Mouse (Mus musculus): Measurements from ENCODE around the gene Aarsd1. TPM values are rescaled to one million over a fixed set of nuclear protein-coding genes. Genes with fewer than 3 reads are reported as not detected.
A peak's percentile ranks its signal among the peaks of the same experiment; 100 is the strongest.
"Not testable (repeated sequence)": the region's sequence is repeated elsewhere in the genome, so short reads cannot be mapped to it uniquely, and the experiment has no call there.

Aarsd1 gene
- 20.2 and 30.5 TPM in 2 replicates for polyA plus RNA-seq (2012; ENCODE audit: insufficient read depth, insufficient read length, missing spikeins)

DNA sequence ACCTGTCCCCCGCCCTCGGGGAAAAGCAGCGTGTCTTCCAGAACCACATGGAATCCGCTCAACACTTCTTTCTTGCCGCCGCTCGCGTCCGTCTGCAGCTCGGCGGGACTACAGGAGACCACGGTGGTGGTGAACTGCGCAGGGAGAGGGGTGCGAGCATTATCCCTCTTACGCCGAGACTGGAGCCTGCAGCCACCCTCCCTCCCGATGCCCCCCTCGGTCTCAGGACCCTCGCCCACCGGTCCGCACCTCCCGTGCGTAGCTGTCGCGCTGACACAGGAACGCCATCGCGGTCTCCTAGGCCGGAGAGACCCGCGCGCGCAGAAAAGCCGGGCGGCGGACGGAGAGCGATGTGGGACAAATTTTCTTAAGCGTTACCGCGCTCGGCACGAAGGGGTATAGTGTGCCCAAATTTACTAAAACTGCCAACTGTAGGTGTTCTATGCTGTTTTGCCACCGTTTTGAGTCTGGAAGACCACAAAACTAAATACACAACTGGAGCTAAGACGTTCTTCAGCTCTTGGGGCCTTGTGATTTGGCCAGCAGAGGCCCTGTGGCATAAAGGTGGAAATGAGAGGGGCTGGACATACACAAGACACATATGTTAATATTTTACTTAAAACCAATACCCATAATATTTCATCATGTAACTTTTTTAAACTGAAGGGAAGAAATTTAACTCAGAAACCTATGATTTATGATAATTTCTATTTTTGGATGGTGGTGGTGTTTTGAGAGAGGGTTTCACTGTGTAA, at the start of gene Aarsd1:
Gene Aarsd1, minus strand, starts transcription at position 515 of the 755 bp plus-strand sequence.
- peak within 1 kb of the TSS; percentile 94 for H3K27ac ChIP-seq (replicated peaks; ENCODE audit: low read depth, low read length)
- H3K4me3 ChIP-seq (ENCODE audit: insufficient read depth, low read depth, low read length) = peak within 1 kb of the TSS; percentile 97
- H3K4me1 ChIP-seq (ENCODE audit: control insufficient read depth, insufficient read depth, insufficient read length, low read length) = no peaks in the 10 kb centered on the region

GRCm38 (mm10) chr11:101466552-101466950, 49.1 kb upstream of the Aarsd1 start:
- 0 out of 2 replicates have a peak overlapping the region, but pooled peaks have one; percentile 91 for H3K4me3 ChIP-seq (ENCODE audit: insufficient read depth, low read depth, low read length)
- H3K27ac ChIP-seq (replicated peaks; ENCODE audit: low read depth, low read length); H3K4me1 ChIP-seq (ENCODE audit: control insufficient read depth, insufficient read depth, insufficient read length, low read length): not testable (repeated sequence)

DNA sequence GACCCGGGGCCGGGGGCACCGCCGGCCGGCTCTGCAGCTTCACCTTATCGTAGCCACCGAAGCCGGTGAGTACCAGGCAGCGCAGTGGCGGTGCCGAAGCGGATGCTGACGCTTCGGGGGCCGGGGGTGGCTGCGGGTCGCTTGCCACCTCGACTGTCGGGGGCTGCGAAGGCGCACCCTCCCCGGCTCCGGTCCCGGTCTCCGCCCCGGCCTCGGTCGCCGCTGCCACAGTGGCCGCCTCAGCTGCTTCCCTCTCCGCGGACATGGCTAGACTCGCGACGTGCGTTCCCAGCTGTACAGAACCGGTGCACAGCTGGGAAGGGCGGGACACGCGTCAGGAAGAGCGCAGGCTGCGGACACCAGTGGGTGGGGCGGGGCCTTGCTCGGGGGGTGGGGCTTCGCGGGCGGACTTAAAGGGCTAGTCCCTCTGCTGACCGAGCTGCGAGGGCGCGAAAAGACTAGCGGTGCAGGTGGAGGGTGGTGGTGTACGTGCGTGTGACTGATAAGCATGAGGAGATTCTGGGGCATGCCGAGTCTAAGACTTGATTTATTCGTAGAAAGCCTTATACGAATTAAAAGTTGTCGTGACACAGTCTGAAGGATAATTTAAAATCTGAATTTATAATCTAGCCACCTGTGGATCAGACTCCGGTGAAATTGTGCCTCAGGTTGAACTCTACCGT, 48.6 kb upstream of the Aarsd1 start, which contains the start of gene Vat1:
Gene Vat1, minus strand, starts transcription at position 362 of the 683 bp plus-strand sequence.
- peaks cover 8% of the 10 kb centered on the region; the same call in 1 of the 2 replicates for H3K4me1 ChIP-seq (ENCODE audit: control insufficient read depth, insufficient read depth, insufficient read length, low read length)
- H3K27ac ChIP-seq (replicated peaks; ENCODE audit: low read depth, low read length) = peak within 1 kb of the TSS; percentile 88
- H3K4me3 ChIP-seq (ENCODE audit: insufficient read depth, low read depth, low read length) = peak within 1 kb of the TSS; percentile 91

DNA sequence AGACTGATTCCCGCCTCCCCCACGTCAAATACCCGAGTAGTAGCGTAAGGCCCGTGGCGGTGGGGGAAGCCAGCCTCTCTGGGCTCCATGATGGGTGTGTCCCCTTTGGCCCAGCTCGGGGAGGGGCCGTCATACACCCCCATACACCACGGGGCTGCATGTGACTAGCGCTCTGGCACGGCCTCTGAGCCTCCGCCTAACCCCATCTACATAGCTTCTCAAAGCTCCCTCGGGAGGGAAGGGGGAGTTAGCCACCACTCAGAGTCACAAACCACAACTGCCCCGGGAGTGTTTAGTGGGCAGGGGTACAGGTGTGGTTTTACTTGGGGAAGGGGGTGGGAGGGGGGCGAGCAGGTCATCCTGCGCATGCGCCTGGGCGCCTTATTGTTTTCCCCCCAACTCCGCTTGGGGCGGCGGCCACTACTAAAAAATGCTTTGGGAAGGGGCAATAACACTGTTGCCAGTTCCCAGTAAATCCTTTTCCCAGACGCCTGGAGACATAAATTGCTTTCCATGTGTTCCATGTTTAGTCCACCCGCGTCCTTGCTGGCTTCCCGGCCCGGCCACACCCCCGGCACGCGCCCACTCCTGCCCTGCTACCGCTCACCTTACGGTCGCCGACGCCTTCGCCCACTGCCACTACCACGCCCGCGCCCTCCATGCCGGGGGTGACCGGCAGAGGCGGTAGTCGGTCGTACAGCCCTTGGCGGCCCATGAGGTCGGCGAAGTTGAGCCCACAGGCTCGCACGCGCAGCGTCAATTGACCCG, 47.9 kb upstream of the Aarsd1 start:
- H3K4me1 ChIP-seq (ENCODE audit: control insufficient read depth, insufficient read depth, insufficient read length, low read length) = peaks cover 8% of the 10 kb centered on the region; the same call in 1 of the 2 replicates
- peak overlapping the region; percentile 88 for H3K27ac ChIP-seq (replicated peaks; ENCODE audit: low read depth, low read length)
- H3K4me3 ChIP-seq (ENCODE audit: insufficient read depth, low read depth, low read length) = peak overlapping the region; percentile 91

DNA sequence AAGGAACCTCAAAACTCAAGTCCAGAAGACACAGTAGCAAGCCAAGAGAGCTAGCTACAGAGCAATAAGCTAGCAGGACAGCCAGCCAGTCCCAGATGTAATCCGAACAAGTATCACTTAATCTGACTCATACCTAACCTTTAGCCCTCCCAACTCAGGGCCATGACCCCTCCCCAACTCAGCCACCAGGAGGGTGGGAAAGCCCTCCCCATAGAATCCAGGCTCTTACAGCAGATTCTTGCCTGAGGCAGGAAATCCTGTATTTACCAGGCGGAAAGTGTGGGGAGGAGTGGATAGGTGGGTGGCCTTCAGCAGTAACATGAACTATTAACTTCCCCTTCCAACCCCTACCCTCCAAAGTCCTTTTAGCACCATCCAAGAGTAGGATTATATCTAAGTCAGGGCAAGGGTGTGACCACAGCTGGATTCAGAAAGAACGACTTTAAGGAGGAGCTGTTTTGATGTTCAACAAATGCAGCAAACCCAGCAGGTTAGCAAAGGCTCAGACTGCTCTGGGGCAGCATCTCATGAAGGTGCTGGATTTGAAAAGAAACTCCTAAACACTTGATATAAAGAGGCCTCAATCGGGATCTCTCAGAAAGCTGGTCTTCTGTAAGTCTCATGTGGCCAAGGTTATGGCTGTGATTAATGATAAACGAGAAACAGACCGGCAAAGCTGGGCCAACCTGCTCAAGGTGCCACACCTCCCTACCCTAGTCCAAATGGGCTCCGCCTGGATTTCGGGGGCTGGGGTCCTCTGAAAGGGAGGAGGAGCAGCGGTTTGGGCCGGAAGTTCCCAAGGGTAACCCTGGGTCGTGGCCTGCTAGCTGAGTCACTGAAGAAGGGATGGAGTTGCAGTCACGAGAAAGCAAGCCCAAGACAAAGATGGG, 47.0 kb upstream of the Aarsd1 start, which contains the start of gene Rnd2:
Gene Rnd2, plus strand, starts transcription at position 789 of the 890 bp plus-strand sequence.
- Histone ChIP-seq H3K27ac (replicated peaks; ENCODE audit: low read depth, low read length) (peak within 1 kb of the TSS; percentile 88), H3K4me1 (ENCODE audit: control insufficient read depth, insufficient read depth, insufficient read length, low read length) (peaks cover 8% of the 10 kb centered on the region), H3K4me3 (ENCODE audit: insufficient read depth, low read depth, low read length) (peak within 1 kb of the TSS; percentile 91)

DNA sequence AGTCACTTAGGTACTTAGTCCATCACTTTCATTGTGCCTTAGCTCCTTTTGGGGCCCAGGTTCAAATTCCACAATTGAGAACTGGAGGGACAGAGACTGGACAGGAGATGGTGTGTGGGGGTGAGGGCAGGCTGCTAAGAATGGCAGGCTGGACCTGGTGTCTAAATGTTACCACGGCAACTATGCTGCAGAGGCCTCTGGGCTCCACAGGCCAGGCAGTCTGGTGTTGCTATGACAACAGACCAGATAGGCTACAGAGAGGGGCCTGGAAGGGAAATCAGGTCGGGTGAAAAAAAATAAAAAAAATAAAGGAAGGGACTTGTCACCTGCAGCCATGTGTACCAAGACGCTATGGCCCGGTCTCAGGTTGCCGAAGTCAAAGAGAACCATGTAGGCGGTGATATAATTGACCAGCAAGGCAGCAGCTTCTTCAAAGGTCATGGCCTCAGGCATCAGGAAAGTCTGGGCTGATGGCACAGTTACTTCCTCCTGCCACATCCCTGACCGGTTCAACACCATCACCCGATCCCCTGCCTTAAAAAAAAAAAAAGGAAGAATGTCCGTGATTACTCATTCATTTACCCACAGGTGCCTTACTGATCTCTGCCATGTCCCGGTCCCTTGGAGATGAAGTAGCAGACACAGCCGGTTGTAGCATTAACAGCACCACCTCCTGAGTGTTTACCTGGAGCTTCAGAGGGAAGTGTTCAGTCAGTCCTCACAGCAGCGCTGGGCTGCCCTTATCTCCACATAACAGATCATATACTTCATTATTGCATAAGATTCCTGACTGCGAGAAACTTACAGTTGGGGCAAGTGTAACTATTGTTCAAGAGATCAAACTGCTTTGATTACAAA, 45.4 kb upstream of the Aarsd1 start:
- no peak overlapping the region for H3K27ac ChIP-seq (replicated peaks; ENCODE audit: low read depth, low read length)
- H3K4me3 ChIP-seq (ENCODE audit: insufficient read depth, low read depth, low read length) = no peak overlapping the region
- H3K4me1 ChIP-seq (ENCODE audit: control insufficient read depth, insufficient read depth, insufficient read length, low read length) = peaks cover 8% of the 10 kb centered on the region

DNA sequence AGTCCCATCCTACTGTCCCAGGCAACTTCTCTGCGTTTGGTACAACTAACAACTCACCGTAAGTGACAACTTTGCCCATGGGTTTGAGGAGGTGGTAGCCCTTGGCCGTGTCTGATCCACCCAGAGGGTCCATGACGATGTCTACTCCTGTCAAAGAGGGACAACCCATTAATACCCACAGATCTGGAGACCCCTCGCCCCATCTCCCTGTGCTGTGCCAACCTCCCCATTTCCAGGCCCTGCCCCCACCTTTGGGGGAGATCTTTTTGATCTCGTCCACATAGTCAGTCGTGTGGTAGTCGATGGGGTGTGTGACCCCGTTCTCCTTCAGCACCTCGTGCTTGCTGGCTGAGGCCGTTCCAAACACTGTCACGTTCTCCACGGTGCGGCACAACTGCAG, 44.7 kb upstream of the Aarsd1 start:
- Histone ChIP-seq H3K4me1 (ENCODE audit: control insufficient read depth, insufficient read depth, insufficient read length, low read length) (peaks cover 8% of the 10 kb centered on the region), H3K4me3 (ENCODE audit: insufficient read depth, low read depth, low read length) (no peak overlapping the region), H3K27ac (replicated peaks; ENCODE audit: low read depth, low read length) (no peak overlapping the region)

DNA sequence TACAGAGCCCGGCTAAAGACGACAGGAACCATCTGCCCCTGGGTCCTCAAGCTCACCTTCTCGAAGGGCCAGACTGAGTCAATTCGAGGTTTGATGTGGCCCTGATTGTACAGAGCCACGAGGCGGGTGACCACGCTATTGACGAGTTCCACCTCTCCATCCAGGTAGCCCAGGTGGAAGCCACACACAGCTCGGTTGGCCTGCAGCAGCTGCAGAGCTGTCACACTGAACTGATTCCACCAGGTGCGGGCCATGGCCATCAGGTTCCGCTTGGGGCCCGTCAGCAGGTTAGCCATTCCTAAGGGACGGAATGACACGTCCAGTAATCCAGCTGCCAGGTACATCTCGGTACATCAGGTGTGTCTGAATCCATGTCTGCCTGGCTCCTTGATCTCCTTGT, 42.9 kb upstream of the Aarsd1 start:
- Histone ChIP-seq H3K4me3 (ENCODE audit: insufficient read depth, low read depth, low read length) (no peak overlapping the region), H3K4me1 (ENCODE audit: control insufficient read depth, insufficient read depth, insufficient read length, low read length) (peaks cover 8% of the 10 kb centered on the region), H3K27ac (replicated peaks; ENCODE audit: low read depth, low read length) (0 out of 2 replicates have a peak overlapping the region, but pooled peaks have one; percentile 4)

- Histone ChIP-seq H3K27ac (replicated peaks; ENCODE audit: low read depth, low read length) (peak overlapping the region; percentile 17; the same call in 1 of the 2 replicates), H3K4me3 (ENCODE audit: insufficient read depth, low read depth, low read length) (no peak overlapping the region), H3K4me1 (ENCODE audit: control insufficient read depth, insufficient read depth, insufficient read length, low read length) (peaks cover 8% of the 10 kb centered on the region)
Observed at GRCm38 (mm10) chr11:101459716-101460115, 42.3 kb upstream of the Aarsd1 start.

DNA sequence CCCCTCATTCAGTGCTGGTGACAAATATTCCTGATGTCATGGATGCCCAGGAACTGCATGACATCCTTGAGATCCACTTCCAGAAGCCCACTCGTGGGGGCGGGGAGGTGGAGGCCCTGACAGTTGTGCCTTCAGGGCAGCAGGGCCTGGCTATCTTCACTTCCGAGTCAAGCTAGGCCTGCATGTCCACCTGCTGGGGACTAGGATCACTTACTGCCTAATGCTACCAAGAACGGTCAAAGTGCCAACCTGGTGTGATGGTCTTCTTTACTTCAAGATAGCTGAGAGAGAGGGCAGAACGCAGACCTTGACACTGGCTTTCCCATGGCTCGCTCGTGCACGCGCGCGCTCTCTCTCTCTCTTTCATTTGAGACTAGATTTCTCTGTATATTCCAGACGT, 40.8 kb upstream of the Aarsd1 start:
- H3K4me3 ChIP-seq (ENCODE audit: insufficient read depth, low read depth, low read length) = no peak overlapping the region
- peaks cover 2% of the 10 kb centered on the region; the same call in 1 of the 2 replicates for H3K4me1 ChIP-seq (ENCODE audit: control insufficient read depth, insufficient read depth, insufficient read length, low read length)
- no peak overlapping the region for H3K27ac ChIP-seq (replicated peaks; ENCODE audit: low read depth, low read length)

GRCm38 (mm10) chr11:101457631-101458030, 40.2 kb upstream of the Aarsd1 start:
- Histone ChIP-seq H3K4me1 (ENCODE audit: control insufficient read depth, insufficient read depth, insufficient read length, low read length) (no peaks in the 10 kb centered on the region; the same call in 1 of the 2 replicates), H3K4me3 (ENCODE audit: insufficient read depth, low read depth, low read length) (no peak overlapping the region), H3K27ac (replicated peaks; ENCODE audit: low read depth, low read length) (no peak overlapping the region)

GRCm38 (mm10) chr11:101455627-101456026, 38.2 kb upstream of the Aarsd1 start:
- Histone ChIP-seq H3K4me1 (ENCODE audit: control insufficient read depth, insufficient read depth, insufficient read length, low read length) (peaks cover 8% of the 10 kb centered on the region), H3K4me3 (ENCODE audit: insufficient read depth, low read depth, low read length) (no peak overlapping the region), H3K27ac (replicated peaks; ENCODE audit: low read depth, low read length) (no peak overlapping the region)

DNA sequence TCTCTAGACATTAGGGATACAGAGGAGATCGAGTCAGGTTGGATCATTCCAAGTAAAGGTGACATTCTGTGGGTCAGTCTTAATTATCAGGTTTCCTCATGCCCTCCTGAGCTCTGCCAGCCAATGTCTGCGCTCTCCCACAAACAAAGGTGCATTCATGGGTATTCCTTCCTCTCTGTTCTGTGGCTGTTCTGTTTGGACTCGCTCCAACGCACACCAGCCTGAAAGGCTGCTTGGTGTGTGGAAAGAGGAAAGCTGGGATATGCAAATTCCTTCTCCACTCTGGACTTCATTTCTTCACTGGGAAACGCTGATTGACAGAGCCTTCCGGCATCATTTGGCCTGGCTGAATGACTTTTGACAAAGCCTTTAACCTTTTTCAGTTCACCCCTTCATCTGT, 37.3 kb upstream of the Aarsd1 start:
- no peak overlapping the region for H3K4me3 ChIP-seq (ENCODE audit: insufficient read depth, low read depth, low read length)
- H3K27ac ChIP-seq (replicated peaks; ENCODE audit: low read depth, low read length) = no peak overlapping the region
- peaks cover 8% of the 10 kb centered on the region for H3K4me1 ChIP-seq (ENCODE audit: control insufficient read depth, insufficient read depth, insufficient read length, low read length)

All from brown adipose tissue, adult 24 weeks (tissue).